Mouse (Mus musculus) CH12.LX (cell line): ENCODE data around the gene Csnk2b. TPM values are rescaled to one million over a fixed set of nuclear protein-coding genes. Genes with fewer than 3 reads are reported as not detected.

Experiments
- DNase-seq: peaks from one replicate; pipeline ENCODE4 v3.0.0-alpha.2; 2013; ENCODE audit errors: extremely low read depth
- H3K27ac ChIP-seq: 2 replicates; pipeline ENCODE4 v1.5.1; 2012; ENCODE audit warnings: low read depth, mild to moderate bottlenecking, control low read depth, moderate library complexity; ENCODE audit not compliant: insufficient read depth
- H3K27me3 ChIP-seq: replicated peaks from 2 replicates; pipeline ENCODE3; 2012; ENCODE audit warnings: inconsistent platforms
- H3K36me3 ChIP-seq, 2 experiments: replicated peaks in 1 of 2; 2 replicates each; pipeline versions ENCODE3 to v1.6.1; 2012; ENCODE audit warnings: inconsistent platforms in 1 of 2, low read length in 1 of 2, mild to moderate bottlenecking in 1 of 2, mixed read lengths in 1 of 2, moderate library complexity in 1 of 2; ENCODE audit not compliant: control insufficient read depth in 1 of 2, insufficient read depth in 1 of 2
- H3K4me1 ChIP-seq, 2 experiments: 2 replicates each; pipeline ENCODE4 v1.6.1; 2012; ENCODE audit warnings: inconsistent platforms in 1 of 2, moderate library complexity in 1 of 2; ENCODE audit not compliant: insufficient read depth in 2 of 2, control insufficient read depth in 1 of 2
- H3K4me2 ChIP-seq: 2 replicates; pipeline ENCODE4 v1.6.1; 2012; ENCODE audit warnings: low read depth, mild to moderate bottlenecking, control low read depth; ENCODE audit not compliant: poor library complexity, insufficient read depth, severe bottlenecking
- H3K4me3 ChIP-seq, 3 experiments: fragments of 150-350 bp in 1 of 3; sonication (generic) in 1 of 3; replicated peaks in 1 of 3; 2 replicates each; pipeline versions ENCODE3 to v1.5.1; 2011 to 2012; ENCODE audit warnings: low read depth in 2 of 3, low read length in 2 of 3, mild to moderate bottlenecking in 2 of 3, moderate library complexity in 2 of 3, control low read depth in 1 of 3, improper control_type of control experiment in 1 of 3, inconsistent platforms in 1 of 3, mixed read lengths in 1 of 3; ENCODE audit not compliant: poor library complexity in 1 of 3
- H3K79me2 ChIP-seq: replicated peaks from 2 replicates; pipeline ENCODE4 v1.6.1; 2012; ENCODE audit warnings: mild to moderate bottlenecking, moderate library complexity; ENCODE audit not compliant: control insufficient read depth, poor library complexity, insufficient read depth, severe bottlenecking; ENCODE audit errors: extremely low read depth
- H3K9ac ChIP-seq: 2 replicates; pipeline ENCODE4 v1.6.1; 2012; ENCODE audit warnings: low read depth, mild to moderate bottlenecking, control low read depth, moderate library complexity; ENCODE audit not compliant: insufficient read depth
- H3K9me3 ChIP-seq: replicated peaks from 2 replicates; pipeline ENCODE3; 2012; ENCODE audit warnings: low read length, inconsistent platforms, mixed read lengths
- BHLHE40 ChIP-seq: IDR thresholded peaks from 2 replicates; pipeline ENCODE4 v1.6.1; 2011; ENCODE audit warnings: mild to moderate bottlenecking, low read depth, low read length, improper control_type of control experiment
- CHD1 ChIP-seq: IDR thresholded peaks from 2 replicates; pipeline ENCODE4 v1.6.1; 2012; ENCODE audit warnings: low read depth, low read length, improper control_type of control experiment, inconsistent platforms
- CHD2 ChIP-seq: IDR thresholded peaks from 2 replicates; pipeline ENCODE4 v1.6.1; 2011; ENCODE audit warnings: low read length, improper control_type of control experiment
- CTCF ChIP-seq, 2 experiments: IDR thresholded peaks in 1 of 2; conservative IDR thresholded peaks in 1 of 2; 2 replicates each; pipeline ENCODE4 v1.5.1; 2011 to 2012; ENCODE audit warnings: low read depth in 2 of 2, low read length in 2 of 2, improper control_type of control experiment in 1 of 2, inconsistent platforms in 1 of 2, mild to moderate bottlenecking in 1 of 2, moderate library complexity in 1 of 2
- E2F4 ChIP-seq: IDR thresholded peaks from 2 replicates; pipeline ENCODE4 v1.6.1; 2011; ENCODE audit warnings: low read depth, low read length, improper control_type of control experiment; ENCODE audit not compliant: insufficient replicate concordance
- EP300 ChIP-seq: IDR thresholded peaks from 2 replicates; pipeline ENCODE4 v1.6.1; 2011; ENCODE audit warnings: low read length, improper control_type of control experiment
- HCFC1 ChIP-seq: IDR thresholded peaks from 2 replicates; pipeline ENCODE4 v1.6.1; 2012; ENCODE audit warnings: low read depth, mild to moderate bottlenecking, inconsistent platforms, low read length, improper control_type of control experiment
- IRF4 ChIP-seq: IDR thresholded peaks from 2 replicates; pipeline ENCODE4 v1.6.1; 2014; ENCODE audit warnings: low read depth, mild to moderate bottlenecking, inconsistent platforms, low read length, improper control_type of control experiment
- JUN ChIP-seq: IDR thresholded peaks from 2 replicates; pipeline ENCODE4 v1.6.1; 2011; ENCODE audit warnings: low read depth, mild to moderate bottlenecking, low read length, improper control_type of control experiment, moderate library complexity; ENCODE audit not compliant: insufficient read depth
- JUND ChIP-seq: conservative IDR thresholded peaks from 2 replicates; pipeline ENCODE4 v1.6.1; 2011; ENCODE audit warnings: low read depth, low read length, improper control_type of control experiment
- MAFK ChIP-seq: IDR thresholded peaks from 2 replicates; pipeline ENCODE4 v1.6.1; 2011; ENCODE audit warnings: low read length, improper control_type of control experiment; ENCODE audit not compliant: insufficient replicate concordance
- MAX ChIP-seq: IDR thresholded peaks from 2 replicates; pipeline ENCODE4 v1.6.1; 2011; ENCODE audit warnings: low read length, improper control_type of control experiment
- MAZ ChIP-seq: IDR thresholded peaks from 2 replicates; pipeline ENCODE4 v1.6.1; 2012; ENCODE audit warnings: low read depth, mild to moderate bottlenecking, inconsistent platforms, low read length, improper control_type of control experiment, moderate library complexity
- MEF2A ChIP-seq: IDR thresholded peaks from 2 replicates; pipeline ENCODE4 v1.6.1; 2014; ENCODE audit warnings: low read depth, mild to moderate bottlenecking, inconsistent platforms, low read length, improper control_type of control experiment, borderline replicate concordance
- MXI1 ChIP-seq: IDR thresholded peaks from 2 replicates; pipeline ENCODE4 v1.6.1; 2011; ENCODE audit warnings: mild to moderate bottlenecking, low read depth, low read length, improper control_type of control experiment
- MYC ChIP-seq: IDR thresholded peaks from 2 replicates; pipeline ENCODE4 v1.6.1; 2011; ENCODE audit warnings: low read depth, mild to moderate bottlenecking, improper control_type of control experiment, low read length
- NRF1 ChIP-seq: IDR thresholded peaks from 2 replicates; pipeline ENCODE4 v1.6.1; 2014; ENCODE audit warnings: low read depth, mild to moderate bottlenecking, inconsistent platforms, low read length, improper control_type of control experiment, moderate library complexity
- PAX5 ChIP-seq: IDR thresholded peaks from 2 replicates; pipeline ENCODE4 v1.6.1; 2012; ENCODE audit warnings: low read length, inconsistent platforms, mixed read lengths
- POLR2A ChIP-seq: IDR thresholded peaks from 2 replicates; pipeline ENCODE4 v1.6.1; 2011; ENCODE audit warnings: low read depth, mild to moderate bottlenecking, improper control_type of control experiment, low read length
- POLR2AphosphoS2 ChIP-seq: IDR thresholded peaks from 2 replicates; pipeline ENCODE4 v1.6.1; 2011; ENCODE audit warnings: low read depth, low read length, improper control_type of control experiment
- RAD21 ChIP-seq: IDR thresholded peaks from 2 replicates; pipeline ENCODE4 v1.6.1; 2011; ENCODE audit warnings: low read depth, mild to moderate bottlenecking, low read length, improper control_type of control experiment, moderate library complexity
- RCOR1 ChIP-seq: conservative IDR thresholded peaks from 2 replicates; pipeline ENCODE4 v1.6.1; 2012; ENCODE audit warnings: low read depth, mild to moderate bottlenecking, inconsistent platforms, low read length, improper control_type of control experiment
- TBP ChIP-seq: conservative IDR thresholded peaks from 2 replicates; pipeline ENCODE4 v1.6.1; 2011; ENCODE audit warnings: low read depth, low read length, improper control_type of control experiment
- TCF12 ChIP-seq: IDR thresholded peaks from 2 replicates; pipeline ENCODE4 v1.6.1; 2014; ENCODE audit warnings: low read depth, mild to moderate bottlenecking, inconsistent platforms, low read length, improper control_type of control experiment
- USF1 ChIP-seq: IDR thresholded peaks from 2 replicates; pipeline ENCODE4 v1.6.1; 2014; ENCODE audit warnings: low read depth, mild to moderate bottlenecking, inconsistent platforms, low read length, improper control_type of control experiment
- ZC3H11A ChIP-seq: IDR thresholded peaks from 2 replicates; pipeline ENCODE4 v1.6.1; 2012; ENCODE audit warnings: low read depth, mild to moderate bottlenecking, inconsistent platforms, low read length, improper control_type of control experiment
- ZKSCAN1 ChIP-seq: IDR thresholded peaks from 2 replicates; pipeline ENCODE4 v1.6.1; 2012; ENCODE audit warnings: low read depth, inconsistent platforms, low read length, improper control_type of control experiment, borderline replicate concordance
- ZMIZ1 ChIP-seq: IDR thresholded peaks from 2 replicates; pipeline ENCODE4 v1.6.1; 2012; ENCODE audit warnings: low read depth, mild to moderate bottlenecking, inconsistent platforms, low read length, improper control_type of control experiment
- dilution Hi-C: fragments of 300-500 bp; cut with MboI; formaldehyde crosslinking; loops from 2 replicates; pipeline ENCODE4 v1.14.3; 2020; ENCODE audit warnings: low sequenced_read_pairs; ENCODE audit not compliant: extremely low pct_unique_long_range_greater_than_20kb, extremely low pct_ligation_motif_present
- in situ Hi-C: fragments of 300-500 bp; cut with MboI; formaldehyde crosslinking; loops from 3 replicates; pipeline ENCODE4 v1.14.3; 2019; ENCODE audit warnings: low sequenced_read_pairs, low pct_ligation_motif_present, low pct_unique_long_range_greater_than_20kb, mixed read lengths
- polyA plus RNA-seq: library from polyadenylated mRNA; unstranded; fragments of >175 nt; gene quantifications from 2 replicates; pipeline ENCODE4 v1.2.1, GENCODE M21; 2012; ENCODE audit warnings: low read depth; ENCODE audit not compliant: insufficient read length
- total RNA-seq, 2 experiments: library from RNA; depleted of rRNA; stranded (reverse); fragments of 300-350 nt in 1 of 2; fragments of >200 nt in 1 of 2; gene quantifications; 2 replicates each; pipeline ENCODE4 v1.2.3; 2012 to 2014

The Csnk2b gene
- total and polyA plus RNA-seq, 3 experiments = 89.3 to 348 (median 130) TPM

- no peak for TF ChIP-seq MYC
- no peak for TF ChIP-seq MEF2A
- TF ChIP-seq JUND = no peak
- no peak for TF ChIP-seq POLR2A
- TF ChIP-seq MAX = no peak
- Histone ChIP-seq H3K4me3 (no peak overlapping the region), H3K9me3 (no peaks in the 10 kb centered on the region), H3K4me2 (no peak overlapping the region), H3K36me3 (peaks cover 25 to 34% of the 10 kb centered on the region in 2 experiments), H3K9ac (no peak overlapping the region), H3K79me2 (no peaks in the 10 kb centered on the region), H3K27me3 (no peaks in the 10 kb centered on the region), H3K4me1 (peaks cover 0 to 14% of the 10 kb centered on the region in 2 experiments; a peak in 2 of 4 replicates), H3K27ac (no peak overlapping the region)
- DNase-seq = no peak
- dilution Hi-C loops (no loop called here), in situ Hi-C loops (loop anchor here (10.0 kb wide), 1 partner anchor 87 kb away; the partner anchor contains the start of gene Sapcd1)
Measured at GRCm38 (mm10) chr17:35111774-35112173, 10.1 kb downstream of the Csnk2b start.

- in situ Hi-C loops = no loop called here
Measured at GRCm38 (mm10) chr17:35108097-35108496, 13.8 kb downstream of the Csnk2b start, which contains the start of gene Ly6g5c. TSS of gene Ly6g5c (plus strand) at chr17:35108279.

GRCm38 (mm10) chr17:35106522-35106921 lies 15.3 kb downstream of the Csnk2b start:
- TF ChIP-seq POLR2AphosphoS2 (no peak), RAD21 (peak; percentile 10), USF1 (no peak), CHD1 (no peak), CHD2 (no peak), PAX5 (no peak), HCFC1 (no peak), IRF4 (no peak), CTCF (conservative IDR thresholded peaks at IDR 0.05 in 1 of 2, IDR thresholded peaks at IDR 0.05 in 1 of 2; ENCODE audit: low read depth in 2 of 2, low read length in 2 of 2) (peak in 1 of 2 experiments; percentile 27; a peak in 1 of 4 replicates), POLR2A (no peak), JUND (no peak), ZMIZ1 (no peak), EP300 (no peak), RCOR1 (no peak), MAZ (no peak)
- no peak overlapping the region for H3K27ac ChIP-seq
- H3K9ac ChIP-seq = no peak overlapping the region
- peaks cover 18 to 35% of the 10 kb centered on the region in 2 experiments for H3K36me3 ChIP-seq
- dilution Hi-C loops (no loop called here), in situ Hi-C loops (no loop called here)
- no peaks in the 10 kb centered on the region for H3K27me3 ChIP-seq
- peaks cover 0 to 4% of the 10 kb centered on the region in 2 experiments; a peak in 1 of 4 replicates for H3K4me1 ChIP-seq
- H3K4me3 ChIP-seq = no peak overlapping the region
- H3K4me2 ChIP-seq = no peak overlapping the region
- no peaks in the 10 kb centered on the region for H3K9me3 ChIP-seq
- H3K79me2 ChIP-seq = no peaks in the 10 kb centered on the region
- DNase-seq = no peak

More at GRCm38 (mm10) chr17:35108097-35108496, 13.8 kb downstream of the Csnk2b start, which contains the start of gene Ly6g5c:
- no peak for DNase-seq
- H3K36me3 ChIP-seq = peaks cover 7 to 23% of the 10 kb centered on the region in 2 experiments
- no peaks in the 10 kb centered on the region for H3K9me3 ChIP-seq
- H3K4me3 ChIP-seq = no peak within 1 kb of the TSS
- H3K27ac ChIP-seq = no peak within 1 kb of the TSS
- TF ChIP-seq TCF12 (no peak), JUND (no peak), MAFK (no peak), NRF1 (no peak), E2F4 (no peak), TBP (no peak), JUN (no peak), RCOR1 (no peak), CHD2 (no peak), MAX (no peak), ZC3H11A (no peak), HCFC1 (no peak), ZKSCAN1 (no peak), CTCF (conservative IDR thresholded peaks at IDR 0.05 in 1 of 2, IDR thresholded peaks at IDR 0.05 in 1 of 2; ENCODE audit: low read depth in 2 of 2, low read length in 2 of 2) (no peak), MYC (no peak), MXI1 (no peak), BHLHE40 (no peak)
- no peak within 1 kb of the TSS for H3K9ac ChIP-seq
- H3K27me3 ChIP-seq = no peaks in the 10 kb centered on the region
- no peak within 1 kb of the TSS for H3K4me2 ChIP-seq
- dilution Hi-C loops = no loop called here
- H3K4me1 ChIP-seq = peaks cover 0 to 3% of the 10 kb centered on the region in 2 experiments; a peak in 1 of 4 replicates
- H3K79me2 ChIP-seq = no peaks in the 10 kb centered on the region
